Mouse (Mus musculus) stomach, embryonic 15.5 days (tissue): ENCODE data around the gene Cep162. TPM values are rescaled to one million over a fixed set of nuclear protein-coding genes. Genes with fewer than 3 reads are reported as not detected.
A peak's percentile ranks its signal among the peaks of the same experiment; 100 is the strongest.

Experiments used
- ATAC-seq: fragments of 200-750 bp; cut with Nextera tagmentation; 2 replicates; pipeline ENCODE4 v1.8.0; 2017; ENCODE audit warnings: low read depth, moderate number of reproducible peaks, moderate TSS enrichment; ENCODE audit not compliant: insufficient read depth, low FRiP score
- H3K27ac ChIP-seq: fragments of 300-500 bp; sonication (generic); 2 replicates; pipeline ENCODE4 v1.5.1; 2015; ENCODE audit warnings: mild to moderate bottlenecking, inconsistent platforms
- H3K27me3 ChIP-seq: fragments of 300-500 bp; sonication (generic); replicated peaks from 2 replicates; pipeline ENCODE4 v1.6.1; 2015; ENCODE audit warnings: inconsistent platforms
- H3K36me3 ChIP-seq: fragments of 300-500 bp; sonication (generic); 2 replicates; pipeline ENCODE4 v1.6.1; 2015; ENCODE audit warnings: inconsistent platforms
- H3K4me1 ChIP-seq: fragments of 300-500 bp; sonication (generic); 2 replicates; pipeline ENCODE4 v1.6.1; 2015; ENCODE audit warnings: inconsistent platforms
- H3K4me2 ChIP-seq: fragments of 300-500 bp; sonication (generic); 2 replicates; pipeline ENCODE4 v1.6.1; 2015; ENCODE audit warnings: mild to moderate bottlenecking, inconsistent platforms
- H3K4me3 ChIP-seq: fragments of 300-500 bp; sonication (generic); replicated peaks from 2 replicates; pipeline ENCODE4 v1.5.1; 2015; ENCODE audit warnings: inconsistent platforms
- H3K9ac ChIP-seq: fragments of 300-500 bp; sonication (generic); 2 replicates; pipeline ENCODE4 v1.6.1; 2015; ENCODE audit warnings: inconsistent platforms
- H3K9me3 ChIP-seq: fragments of 300-500 bp; sonication (generic); 2 replicates; pipeline ENCODE4 v1.6.1; 2016; ENCODE audit warnings: inconsistent platforms
- WGBS: fragments of 180-500 bp; shearing (Covaris S2); methylation state at CpG from one replicate; pipeline ENCODE4 v1.1.7; 2015; 5-methylcytosine and 5-hydroxymethylcytosine counted together
- polyA plus RNA-seq: library from polyadenylated mRNA; unstranded; fragments of >200 nt; fragmentation: Nextera tagmentation; extraction: Ambion mirVana; gene quantifications from 2 replicates; pipeline ENCODE4 v1.2.1, GENCODE M21; 2015

The Cep162 gene
- polyA plus RNA-seq, 1 experiment from 2014 or later = 5.5 TPM

DNA sequence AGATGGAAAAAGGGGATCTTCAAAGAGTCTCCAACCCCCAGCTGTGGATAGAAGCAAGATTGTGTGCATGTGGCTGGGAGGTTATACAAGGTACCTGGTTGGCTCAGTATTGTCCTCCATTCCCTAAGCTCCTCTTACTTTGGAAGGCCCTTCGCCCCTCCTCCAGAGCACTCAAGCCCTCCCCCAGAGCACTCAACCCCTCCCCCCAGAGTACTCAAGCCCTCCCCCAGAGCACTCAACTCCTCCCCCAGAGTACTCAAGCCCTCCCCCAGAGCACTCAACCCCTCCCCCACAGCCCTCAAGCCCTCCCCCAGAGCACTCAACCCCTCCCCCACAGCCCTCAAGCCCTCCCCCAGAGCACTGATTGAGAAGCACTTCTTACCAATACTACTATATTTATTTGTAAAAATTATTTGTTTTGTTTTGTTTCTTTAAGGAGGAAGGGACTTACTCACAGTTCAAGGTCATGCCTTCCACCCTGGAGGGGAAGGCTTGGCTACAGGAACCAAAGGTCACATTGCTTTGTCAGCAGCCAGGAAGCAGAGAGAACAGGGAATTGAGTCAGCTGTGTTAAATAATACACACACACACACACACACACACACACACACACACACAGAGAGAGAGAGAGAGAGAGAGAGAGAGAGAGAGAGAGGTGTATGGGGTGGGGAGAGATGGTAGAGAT lies 102.6 kb downstream of the Cep162 start:
- no peaks in the 10 kb centered on the region for H3K9me3 ChIP-seq
- no peak for ATAC-seq
- WGBS = 92% methylated on average over 1 of the region's 1 CpGs

DNA sequence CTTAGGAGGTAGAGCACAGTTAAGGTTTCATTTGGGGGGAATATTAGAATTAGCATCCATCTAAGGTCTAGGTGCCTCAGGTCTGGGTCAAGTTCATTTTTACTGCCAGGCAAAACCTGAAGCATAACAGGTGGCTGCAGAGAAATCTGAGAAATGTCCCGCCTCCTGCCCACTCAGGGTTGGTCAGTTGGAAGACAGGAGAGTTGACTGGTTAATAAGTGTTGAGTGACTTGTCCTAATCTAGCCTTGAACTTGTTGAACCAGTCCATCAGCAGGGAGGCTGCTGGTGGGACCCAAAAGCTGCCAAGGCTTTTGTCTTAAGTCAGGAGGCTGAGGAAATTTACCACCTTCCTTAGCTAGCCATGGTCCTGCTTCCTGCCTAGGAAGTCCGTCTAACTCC lies 107.4 kb downstream of the Cep162 start:
- Histone ChIP-seq H3K9ac (no peak overlapping the region), H3K36me3 (no peaks in the 10 kb centered on the region), H3K27ac (no peak overlapping the region), H3K27me3 (peaks cover 17% of the 10 kb centered on the region), H3K4me1 (peaks cover 4% of the 10 kb centered on the region; the same call in 1 of the 2 replicates), H3K4me3 (no peak overlapping the region), H3K9me3 (no peaks in the 10 kb centered on the region), H3K4me2 (no peak overlapping the region)
- 62% methylated on average over 2 of the region's 2 CpGs for WGBS
- ATAC-seq = peak; percentile 84

More for the DNA sequence above, 102.6 kb downstream of the Cep162 start:
- Histone ChIP-seq H3K36me3 (no peaks in the 10 kb centered on the region), H3K4me1 (no peaks in the 10 kb centered on the region), H3K4me2 (no peak overlapping the region), H3K27ac (no peak overlapping the region), H3K9ac (no peak overlapping the region), H3K4me3 (no peak overlapping the region), H3K27me3 (no peaks in the 10 kb centered on the region)

DNA sequence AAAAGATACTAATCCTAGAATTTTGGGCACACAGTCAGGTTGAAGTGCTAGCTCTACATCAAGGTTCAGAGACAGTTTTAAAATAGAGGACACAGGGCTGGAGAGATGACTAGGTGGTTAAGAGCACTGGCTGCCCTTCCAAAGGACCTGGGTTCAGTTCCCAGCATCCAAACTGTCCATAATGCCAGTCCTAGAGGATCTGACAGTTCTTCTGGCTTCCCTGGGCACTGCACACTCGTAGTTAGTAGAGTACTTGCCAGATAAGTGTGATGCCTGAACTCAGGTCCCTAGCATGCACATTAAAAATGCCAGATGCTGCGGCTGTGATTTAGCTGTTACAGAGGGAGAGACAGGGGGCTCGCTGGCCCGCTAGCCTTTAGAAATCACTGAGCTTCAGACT lies 108.9 kb downstream of the Cep162 start:
- Histone ChIP-seq H3K36me3 (no peaks in the 10 kb centered on the region), H3K4me2 (no peak overlapping the region), H3K9ac (no peak overlapping the region), H3K27me3 (peaks cover 17% of the 10 kb centered on the region), H3K4me1 (peaks cover 4% of the 10 kb centered on the region; the same call in 1 of the 2 replicates), H3K4me3 (no peak overlapping the region), H3K27ac (no peak overlapping the region), H3K9me3 (no peaks in the 10 kb centered on the region)
- no peak for ATAC-seq
- WGBS = 87% methylated on average over 4 of the region's 4 CpGs

DNA sequence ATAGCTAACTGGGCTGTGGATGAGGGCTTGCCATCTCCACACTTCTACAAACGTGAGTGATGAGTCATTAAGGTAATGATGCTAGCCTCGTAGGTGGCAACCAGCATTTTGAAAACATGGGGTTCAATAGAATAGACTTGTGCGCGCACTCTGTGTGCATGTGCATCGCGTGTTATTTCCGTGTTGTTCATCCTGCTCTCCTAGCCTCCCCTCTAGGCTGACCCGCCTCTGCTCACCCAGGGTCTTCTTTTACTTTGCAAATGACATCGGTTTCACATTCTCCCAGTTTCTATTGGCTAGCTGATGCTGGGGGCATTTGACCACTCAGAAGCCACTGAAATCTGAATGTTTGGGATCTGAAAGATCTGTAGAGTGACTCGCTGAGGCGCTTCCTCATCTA lies 109.7 kb downstream of the Cep162 start:
- WGBS = 36% methylated on average over 11 of the region's 11 CpGs
- peak overlapping the region; percentile 51; the same call in 1 of the 2 replicates for H3K4me2 ChIP-seq
- no peaks in the 10 kb centered on the region for H3K9me3 ChIP-seq
- peaks cover 17% of the 10 kb centered on the region for H3K27me3 ChIP-seq
- peaks cover 4% of the 10 kb centered on the region; the same call in 1 of the 2 replicates for H3K4me1 ChIP-seq
- no peaks in the 10 kb centered on the region for H3K36me3 ChIP-seq
- H3K9ac ChIP-seq = no peak overlapping the region
- ATAC-seq = no peak
- no peak overlapping the region for H3K4me3 ChIP-seq
- no peak overlapping the region for H3K27ac ChIP-seq

DNA sequence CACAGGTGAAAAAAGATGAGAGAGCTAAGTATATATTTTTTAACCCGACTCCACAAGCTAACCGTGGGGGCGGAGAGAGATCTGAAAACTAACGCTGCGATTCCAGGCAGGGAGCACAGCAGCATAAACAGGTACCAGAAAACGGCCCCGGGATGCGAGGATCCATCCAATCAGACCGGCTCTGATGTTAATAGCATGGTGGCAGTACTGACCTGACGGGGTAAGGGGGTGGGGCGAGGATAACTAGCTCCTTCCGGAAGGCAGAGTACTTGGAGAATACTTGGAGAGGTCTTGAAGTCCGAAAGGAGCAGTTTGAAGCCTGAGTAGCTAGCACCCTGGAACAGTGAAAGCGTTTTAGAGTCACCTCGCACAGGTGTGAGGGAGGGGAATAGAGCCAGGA lies 110.2 kb downstream of the Cep162 start:
- no peak overlapping the region for H3K9ac ChIP-seq
- peaks cover 4% of the 10 kb centered on the region; the same call in 1 of the 2 replicates for H3K4me1 ChIP-seq
- ATAC-seq = no peak
- H3K4me2 ChIP-seq = peak overlapping the region; percentile 51
- H3K36me3 ChIP-seq = no peaks in the 10 kb centered on the region
- peaks cover 17% of the 10 kb centered on the region for H3K27me3 ChIP-seq
- WGBS = 4% methylated on average over 15 of the region's 15 CpGs
- no peak overlapping the region for H3K27ac ChIP-seq
- H3K9me3 ChIP-seq = no peaks in the 10 kb centered on the region
- peak overlapping the region; percentile 31; the same call in 1 of the 2 replicates for H3K4me3 ChIP-seq

DNA sequence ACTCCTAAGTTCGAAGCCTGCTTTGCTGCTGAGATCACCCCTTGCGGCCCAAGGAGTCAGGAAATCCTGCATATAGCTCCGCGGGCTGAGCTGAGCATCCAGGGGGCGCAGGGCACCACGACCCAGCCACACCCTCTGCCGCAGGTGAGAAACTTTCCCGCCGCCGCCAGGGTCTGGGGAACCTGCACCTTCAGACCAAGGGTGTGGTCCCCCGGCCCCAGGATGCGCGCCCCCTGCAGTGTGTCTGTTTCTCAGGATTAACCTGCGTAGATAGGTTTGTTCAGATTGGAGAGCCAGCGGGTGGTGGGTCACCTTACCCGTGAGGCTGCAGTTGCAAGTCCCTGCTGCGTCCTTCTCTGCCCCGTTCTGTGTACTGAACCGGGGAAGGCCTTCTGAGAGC lies 110.8 kb downstream of the Cep162 start:
- H3K36me3 ChIP-seq = no peaks in the 10 kb centered on the region
- H3K9ac ChIP-seq = no peak overlapping the region
- no peak for ATAC-seq
- peaks cover 17% of the 10 kb centered on the region for H3K27me3 ChIP-seq
- peak overlapping the region; percentile 51 for H3K4me2 ChIP-seq
- H3K9me3 ChIP-seq = no peaks in the 10 kb centered on the region
- H3K4me1 ChIP-seq = peaks cover 4% of the 10 kb centered on the region; the same call in 1 of the 2 replicates
- WGBS = 1% methylated on average over 19 of the region's 19 CpGs
- no peak overlapping the region for H3K27ac ChIP-seq
- peak overlapping the region; percentile 31 for H3K4me3 ChIP-seq

DNA sequence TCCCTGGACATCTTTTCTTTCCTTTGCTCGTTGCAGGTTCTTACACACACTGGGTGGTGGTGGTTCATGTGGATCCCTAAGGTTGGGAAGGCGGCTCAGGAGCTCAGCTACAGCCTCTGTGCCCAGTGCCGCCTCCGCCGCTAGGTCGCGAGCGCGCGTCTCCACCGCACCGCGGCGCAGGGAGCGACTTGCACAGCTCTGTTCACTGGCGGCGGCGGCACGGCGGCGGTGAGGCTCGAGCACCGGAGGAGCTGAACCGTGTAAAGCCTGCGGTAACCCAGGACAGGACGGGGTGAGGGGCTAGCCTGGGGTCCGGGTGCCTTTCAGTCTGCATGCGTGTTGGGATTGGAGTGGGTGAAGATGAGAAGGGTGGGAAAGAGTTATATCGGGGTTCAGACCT lies 111.2 kb downstream of the Cep162 start, which contains the start of gene Mrap2:
Gene Mrap2 (plus strand): TSS at position 201 of the 400 bp plus-strand sequence.
- Histone ChIP-seq H3K4me3 (peak within 1 kb of the TSS; percentile 31), H3K27me3 (peaks cover 17% of the 10 kb centered on the region), H3K4me2 (peak within 1 kb of the TSS; percentile 51), H3K36me3 (no peaks in the 10 kb centered on the region), H3K4me1 (peaks cover 4% of the 10 kb centered on the region; the same call in 1 of the 2 replicates), H3K27ac (no peak within 1 kb of the TSS), H3K9ac (no peak within 1 kb of the TSS), H3K9me3 (no peaks in the 10 kb centered on the region)
- ATAC-seq = peak; percentile 77
- WGBS = 1% methylated on average over 29 of the region's 29 CpGs

DNA sequence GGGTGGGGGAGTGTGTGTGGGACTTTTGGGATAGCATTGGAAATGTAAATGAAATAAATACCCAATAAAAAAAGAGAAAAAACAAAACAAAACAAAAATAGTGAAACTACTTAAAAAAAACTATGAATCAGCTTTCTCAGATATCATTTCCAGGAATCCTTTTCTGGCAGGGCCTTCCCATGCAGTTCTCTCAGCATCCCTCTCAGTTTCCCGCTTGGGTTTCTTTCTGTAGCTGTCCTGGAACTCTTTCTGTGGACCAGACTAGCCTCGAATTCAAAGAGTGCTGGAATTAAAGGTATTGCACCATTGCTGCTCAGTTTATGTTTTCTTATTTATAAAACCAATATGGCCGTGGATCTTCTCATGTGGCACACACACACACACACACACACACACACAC lies 112.3 kb downstream of the Cep162 start:
- Histone ChIP-seq H3K4me1 (peaks cover 4% of the 10 kb centered on the region; the same call in 1 of the 2 replicates), H3K27me3 (peaks cover 17% of the 10 kb centered on the region), H3K4me2 (no peak overlapping the region), H3K4me3 (no peak overlapping the region), H3K27ac (no peak overlapping the region), H3K9ac (no peak overlapping the region), H3K9me3 (no peaks in the 10 kb centered on the region), H3K36me3 (no peaks in the 10 kb centered on the region)
- 71% methylated on average over 3 of the region's 3 CpGs for WGBS
- no peak for ATAC-seq

Other genes starting within 250 kb of the Cep162 start
- 0.50 and 0.70 TPM in 2 replicates for gene Ripply2, start 240.0 kb downstream of the Cep162 start, polyA plus RNA-seq
- 58.0 and 59.0 TPM in 2 replicates for gene Cyb5r4, start 233.5 kb downstream of the Cep162 start, polyA plus RNA-seq
- 0.15 and 0.22 TPM in 2 replicates for gene Mrap2, start 111.2 kb downstream of the Cep162 start, polyA plus RNA-seq